Mouse (Mus musculus): Measurements from ENCODE around the gene Mboat2. TPM values are rescaled to one million over a fixed set of nuclear protein-coding genes. Genes with fewer than 3 reads are reported as not detected.

Gene Mboat2
- total RNA-seq, 2 experiments from 2014 or later, result 70.2 to 79.6 TPM

DNA sequence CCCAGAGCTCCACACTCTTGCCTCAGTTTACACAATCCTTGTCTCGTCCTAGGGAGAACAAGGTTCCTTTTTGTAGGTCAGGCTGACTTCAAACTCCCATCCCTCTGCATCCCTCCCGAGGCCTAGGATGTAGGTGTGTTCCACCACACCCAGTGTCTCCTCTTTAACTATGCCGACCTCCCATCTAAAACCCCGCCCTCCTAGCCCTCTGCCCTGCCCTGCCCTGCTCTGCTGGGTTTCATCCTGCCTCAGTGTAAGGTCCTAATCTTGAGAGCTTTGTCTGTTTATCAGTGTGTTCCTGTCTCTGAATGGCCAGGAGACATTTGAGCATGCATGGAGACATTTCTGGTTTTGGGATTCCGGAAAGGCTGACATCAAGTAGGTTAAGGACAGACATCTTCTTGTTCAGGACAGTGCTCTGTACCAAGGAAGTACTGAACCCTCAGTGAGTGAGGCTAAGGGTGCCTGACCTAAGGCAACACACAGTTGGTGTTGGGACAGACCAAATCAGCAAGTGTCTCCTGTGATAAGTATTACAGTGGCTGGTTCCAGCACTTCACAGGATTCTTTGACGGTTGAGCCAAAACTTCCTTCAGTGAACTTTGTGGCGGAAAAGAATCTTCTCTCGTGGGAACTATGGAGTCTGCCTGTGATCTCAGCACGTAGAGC is 112.1 kb downstream of the Mboat2 start:
- no peak for DNase-seq (ENCODE audit: extremely low spot score in 1 of 2, low spot score in 1 of 2)

- no peak for DNase-seq (ENCODE audit: extremely low spot score in 1 of 2, low spot score in 1 of 2)
Observed at GRCm38 (mm10) chr12:24943427-24943826, 112.7 kb downstream of the Mboat2 start.

DNA sequence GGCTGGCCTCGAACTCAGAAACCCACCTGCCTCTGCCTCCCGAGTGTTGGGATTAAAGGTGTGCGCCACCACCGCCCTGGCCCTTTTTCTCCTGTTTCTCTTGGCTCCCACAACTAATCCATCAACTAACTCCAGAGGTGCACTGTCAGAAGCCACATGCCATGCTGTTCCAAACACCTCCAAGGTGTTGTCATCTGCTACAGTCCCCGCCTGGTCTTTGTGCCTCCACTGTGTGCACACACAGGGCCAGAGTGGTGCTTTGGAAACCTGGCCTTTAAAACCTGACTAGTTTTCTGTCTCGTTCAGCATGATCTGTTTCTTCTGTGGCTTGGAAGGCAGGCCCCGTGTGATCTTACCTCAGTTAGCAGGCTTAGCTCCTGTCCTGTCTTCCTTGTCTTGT is 113.9 kb downstream of the Mboat2 start:
- DNase-seq (ENCODE audit: extremely low spot score in 1 of 2, low spot score in 1 of 2), result no peak

DNA sequence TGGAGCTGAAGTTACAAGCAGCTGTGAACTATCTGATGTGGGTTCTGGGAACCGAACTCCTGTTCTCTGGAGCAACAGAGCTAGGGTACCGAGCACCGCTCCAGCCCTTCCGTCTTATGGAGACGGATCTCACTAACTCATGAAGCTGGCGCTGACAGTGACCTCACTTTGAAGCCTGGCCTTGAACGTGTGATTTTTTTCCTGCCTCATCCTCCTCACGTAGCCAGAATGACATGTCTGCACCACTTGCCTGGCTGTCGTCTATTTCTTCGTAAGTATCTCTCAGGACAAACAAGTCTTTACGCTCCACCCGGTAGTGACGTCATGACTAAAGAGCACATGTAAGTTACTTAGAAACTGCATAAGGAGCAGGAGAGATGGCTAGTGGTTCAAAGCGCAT is 116.4 kb downstream of the Mboat2 start:
- no peak for DNase-seq (ENCODE audit: extremely low spot score in 1 of 2, low spot score in 1 of 2)

DNA sequence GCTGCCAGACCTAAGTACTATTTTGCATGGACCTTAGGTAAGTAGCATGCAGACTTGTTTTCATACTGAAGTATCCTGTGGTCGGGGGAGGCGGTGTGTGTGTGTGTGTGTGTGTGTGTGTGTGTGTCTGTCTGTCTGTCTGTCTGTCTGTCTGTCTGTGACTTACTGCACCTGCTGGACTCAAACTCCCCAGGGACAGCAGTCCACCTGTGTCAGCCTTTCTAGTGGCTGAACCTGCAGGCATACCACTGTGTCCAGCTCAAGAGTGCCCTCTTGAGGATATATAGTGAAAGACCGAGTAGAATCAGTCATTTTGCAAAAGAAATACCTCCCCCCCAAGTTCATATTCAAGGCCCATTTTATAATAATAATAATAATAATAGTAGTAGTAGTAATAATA is 117.7 kb downstream of the Mboat2 start:
- no peak for DNase-seq (ENCODE audit: extremely low spot score in 1 of 2, low spot score in 1 of 2)

- DNase-seq (ENCODE audit: extremely low spot score in 1 of 2, low spot score in 1 of 2), result no peak
Observed at GRCm38 (mm10) chr12:24950376-24951046, 119.8 kb downstream of the Mboat2 start.

GRCm38 (mm10) chr12:24952147-24952546 is 121.5 kb downstream of the Mboat2 start:
- peak in 1 of 2 experiments; percentile 75 for DNase-seq (ENCODE audit: extremely low spot score in 1 of 2, low spot score in 1 of 2)

- no peak for DNase-seq (ENCODE audit: extremely low spot score in 1 of 2, low spot score in 1 of 2)
Observed at GRCm38 (mm10) chr12:24955137-24955536, 124.5 kb downstream of the Mboat2 start.

DNA sequence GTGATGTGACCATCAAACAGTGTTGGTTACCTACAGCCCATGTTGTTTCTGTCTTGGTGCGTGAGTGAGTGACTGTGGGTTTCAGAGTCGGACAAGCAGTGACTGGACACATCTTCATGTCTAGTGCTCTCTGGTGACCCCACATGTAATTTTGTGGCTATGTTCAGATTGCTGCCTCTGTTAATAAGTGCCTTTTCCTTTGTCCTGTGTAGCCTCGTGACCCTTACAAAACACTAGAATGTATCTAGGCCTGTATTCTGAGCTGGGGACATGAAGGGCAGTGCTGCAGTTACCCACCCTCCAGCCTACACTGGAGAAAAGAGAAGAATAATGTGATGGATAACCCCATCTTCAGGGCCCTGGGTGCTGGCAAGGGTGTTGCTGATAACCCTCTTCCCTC is 127.8 kb downstream of the Mboat2 start:
- DNase-seq (ENCODE audit: extremely low spot score in 1 of 2, low spot score in 1 of 2), result no peak

- no peak for DNase-seq (ENCODE audit: extremely low spot score in 1 of 2, low spot score in 1 of 2)
Observed at GRCm38 (mm10) chr12:24961821-24962220, 131.1 kb downstream of the Mboat2 start.

DNA sequence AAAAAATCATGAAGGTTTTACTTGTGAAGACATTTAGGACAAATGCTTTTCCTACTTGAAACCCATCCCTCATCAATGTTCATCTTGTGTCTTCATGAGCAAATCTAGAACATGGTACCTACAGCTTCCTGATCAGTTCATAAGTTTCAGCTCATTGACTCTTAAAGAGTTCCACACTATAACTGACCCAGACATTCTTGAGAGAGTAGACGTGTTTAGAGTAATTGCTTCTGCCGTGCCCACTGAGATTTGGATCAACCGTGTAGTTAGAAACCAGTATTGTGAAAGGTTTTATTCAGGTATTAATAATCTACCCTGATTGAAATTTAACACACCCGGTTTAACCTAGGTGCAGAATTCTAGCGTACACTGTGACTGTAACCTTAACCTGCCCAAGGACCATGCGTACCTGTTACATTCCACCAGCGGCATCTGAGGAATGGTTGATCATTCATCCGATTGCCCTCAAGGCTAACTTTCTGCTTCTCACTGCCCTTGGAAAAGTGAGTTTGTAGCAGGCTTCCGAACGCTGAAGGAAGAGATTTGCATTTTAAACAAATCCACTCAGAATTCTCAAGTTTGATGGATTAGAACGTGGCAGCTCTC is 131.8 kb downstream of the Mboat2 start:
- DNase-seq (ENCODE audit: extremely low spot score in 1 of 2, low spot score in 1 of 2), result no peak

- DNase-seq (ENCODE audit: extremely low spot score in 1 of 2, low spot score in 1 of 2), result no peak
Observed at GRCm38 (mm10) chr12:24963393-24964022, 132.8 kb downstream of the Mboat2 start.

GRCm38 (mm10) chr12:24965406-24965805 is 134.7 kb downstream of the Mboat2 start:
- DNase-seq (ENCODE audit: extremely low spot score in 1 of 2, low spot score in 1 of 2), result no peak

GRCm38 (mm10) chr12:24966046-24966445 is 135.4 kb downstream of the Mboat2 start:
- DNase-seq (ENCODE audit: extremely low spot score in 1 of 2, low spot score in 1 of 2), result no peak

DNA sequence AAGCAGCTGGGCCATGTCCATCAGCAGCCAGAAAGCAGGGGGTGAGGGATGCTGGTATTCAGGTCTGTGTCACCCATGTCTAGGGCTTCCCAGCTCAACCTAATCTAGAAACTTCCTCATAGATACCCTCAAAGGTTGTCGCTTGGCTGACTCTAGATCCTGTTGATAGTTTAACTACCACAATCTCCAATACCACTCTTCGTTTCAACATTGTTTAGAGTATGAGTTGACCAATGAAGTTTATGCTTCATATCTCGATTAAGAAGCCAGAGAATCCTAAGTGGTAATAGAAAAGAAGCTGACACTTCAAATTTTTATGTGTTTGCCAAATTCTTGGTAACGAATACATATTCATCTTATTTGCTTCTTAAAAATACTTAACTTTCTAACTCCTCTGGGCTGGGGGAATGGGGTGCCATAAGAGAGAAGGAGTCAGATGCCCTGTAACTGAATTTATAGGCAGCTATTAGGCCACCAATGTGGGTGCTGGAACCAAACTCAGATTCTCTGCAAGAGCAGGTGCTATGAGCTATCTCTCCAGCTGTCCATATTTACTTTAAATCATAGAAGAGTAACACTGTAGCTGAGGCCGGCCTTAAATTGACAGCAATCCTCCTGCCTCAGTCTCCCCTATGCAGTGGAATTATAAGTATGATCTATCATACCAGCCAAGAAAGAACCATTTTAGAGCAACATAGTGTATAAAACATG is 141.0 kb downstream of the Mboat2 start:
- no peak for DNase-seq (ENCODE audit: extremely low spot score in 1 of 2, low spot score in 1 of 2)

DNA sequence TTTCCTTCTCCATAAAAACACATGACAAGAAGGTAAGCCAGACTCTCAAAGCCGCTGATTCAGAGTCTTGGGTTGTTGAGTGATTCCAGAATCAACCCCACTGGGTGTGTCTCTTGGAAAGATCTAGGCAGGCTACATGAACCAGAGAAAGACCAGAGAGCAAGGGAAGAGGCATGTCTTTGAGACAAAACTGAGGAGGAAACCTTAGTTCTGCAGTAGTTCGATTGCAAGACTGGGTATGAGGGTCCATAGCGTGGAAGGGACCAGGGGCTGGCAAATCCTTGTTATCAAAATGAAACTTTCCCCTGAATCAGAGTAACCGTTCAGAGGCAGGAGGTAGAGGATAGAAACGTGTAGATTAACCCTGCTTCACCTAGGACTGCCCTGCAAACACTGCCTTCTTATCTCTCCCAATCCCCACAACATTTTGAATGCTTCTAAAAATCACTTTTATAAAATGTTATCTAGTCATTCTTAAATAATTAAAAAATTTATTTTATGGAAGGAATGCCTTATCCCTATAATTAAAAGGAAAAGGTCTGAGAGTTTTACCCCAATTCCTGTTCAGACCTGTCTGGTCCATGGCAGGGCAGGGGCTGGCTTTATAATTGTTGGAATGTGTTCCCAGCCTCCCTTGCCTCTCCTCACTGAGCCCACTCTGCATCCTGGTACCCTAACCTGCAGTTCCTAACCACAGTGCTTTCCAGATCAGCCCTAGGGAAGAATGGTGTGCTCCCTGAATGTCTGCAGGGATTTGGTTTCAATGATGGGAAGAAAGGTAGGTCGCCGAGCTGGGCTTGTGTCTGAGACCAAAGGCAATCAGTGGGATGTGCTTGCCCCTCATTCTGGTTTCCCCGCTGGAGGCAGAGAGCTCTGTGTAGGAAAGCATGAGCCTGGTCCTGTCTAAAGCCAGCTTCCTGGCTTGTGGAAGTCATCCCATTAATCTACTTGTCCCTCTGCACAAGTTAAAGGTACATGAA is 142.0 kb downstream of the Mboat2 start:
- no peak for DNase-seq (ENCODE audit: extremely low spot score in 1 of 2, low spot score in 1 of 2)

GRCm38 (mm10) chr12:24973586-24973985 is 142.9 kb downstream of the Mboat2 start:
- DNase-seq (ENCODE audit: extremely low spot score in 1 of 2, low spot score in 1 of 2), result no peak

- DNase-seq (ENCODE audit: extremely low spot score in 1 of 2, low spot score in 1 of 2), result peak; percentile 94 to 95
Observed at GRCm38 (mm10) chr12:24974446-24975114, 143.9 kb downstream of the Mboat2 start, which contains the start of gene Kidins220. Gene Kidins220 (plus strand): TSS chr12:24974925.
